Mouse (Mus musculus) intestine, embryonic 14.5 days (tissue): ENCODE results near the gene Ubr4. TPM values are rescaled to one million over a fixed set of nuclear protein-coding genes. Genes with fewer than 3 reads are reported as not detected.
"Not testable (repeated sequence)": the region's sequence is repeated elsewhere in the genome, so short reads cannot be mapped to it uniquely, and the experiment has no call there.

Experiments
- ATAC-seq: fragments of 200-750 bp; cut with Nextera tagmentation; replicated peaks from 2 replicates; pipeline ENCODE4 v1.8.0; 2017; ENCODE audit warnings: low read depth, moderate number of reproducible peaks, moderate TSS enrichment, moderate library complexity; ENCODE audit not compliant: low FRiP score, low TSS enrichment
- DNase-seq: peaks from one replicate; pipeline ENCODE4 v3.0.0-alpha.2; 2018; ENCODE audit warnings: low spot score
- H3K27ac ChIP-seq: fragments of 300-500 bp; sonication (generic); 2 replicates; pipeline ENCODE4 v1.5.1; 2014; ENCODE audit warnings: low read depth, mild to moderate bottlenecking, control low read depth
- H3K27me3 ChIP-seq: fragments of 300-500 bp; sonication (generic); replicated peaks from 2 replicates; pipeline ENCODE4 v1.6.1; 2014; ENCODE audit warnings: low read length, control low read depth; ENCODE audit not compliant: control insufficient read depth, insufficient read depth
- H3K36me3 ChIP-seq: fragments of 300-500 bp; sonication (generic); 2 replicates; pipeline ENCODE4 v1.6.1; 2014; ENCODE audit warnings: low read length, control low read depth; ENCODE audit not compliant: control insufficient read depth, insufficient read depth
- H3K4me1 ChIP-seq: fragments of 300-500 bp; sonication (generic); replicated peaks from 2 replicates; pipeline ENCODE4 v1.6.1; 2014; ENCODE audit warnings: low read length, control low read depth, mixed read lengths; ENCODE audit not compliant: control insufficient read depth, insufficient read depth
- H3K4me2 ChIP-seq: fragments of 300-500 bp; sonication (generic); 2 replicates; pipeline ENCODE4 v1.6.1; 2014; ENCODE audit warnings: low read length
- H3K4me3 ChIP-seq: fragments of 300-500 bp; sonication (generic); 2 replicates; pipeline ENCODE4 v1.5.1; 2014; ENCODE audit warnings: low read depth, low read length, control low read depth, mixed read lengths
- H3K9ac ChIP-seq: fragments of 300-500 bp; sonication (generic); 2 replicates; pipeline ENCODE4 v1.6.1; 2014; ENCODE audit warnings: mild to moderate bottlenecking, low read length
- H3K9me3 ChIP-seq: fragments of 300-500 bp; sonication (generic); 2 replicates; pipeline ENCODE4 v1.6.1; 2016; ENCODE audit warnings: low read length, control low read depth; ENCODE audit not compliant: control insufficient read depth
- WGBS: fragments of 180-500 bp; shearing (Covaris S2); extraction: QIAGEN DNeasy Blood & Tissue Kit; methylation state at CpG from one replicate; pipeline ENCODE4 v1.1.7; 2014; 5-methylcytosine and 5-hydroxymethylcytosine counted together
- polyA plus RNA-seq: library from polyadenylated mRNA; unstranded; fragments of >200 nt; fragmentation: Nextera tagmentation; extraction: Ambion mirVana; gene quantifications from 2 replicates; pipeline ENCODE4 v1.2.1, GENCODE M21; 2014

Gene Ubr4
- polyA plus RNA-seq, 1 experiment from 2014 or later = 76.6 TPM

GRCm38 (mm10) chr4:139505716-139506115 is 153.3 kb downstream of the Ubr4 start:
- Histone ChIP-seq H3K4me1 (no peaks in the 10 kb centered on the region), H3K4me2 (no peak overlapping the region), H3K27me3 (no peaks in the 10 kb centered on the region), H3K27ac (no peak overlapping the region), H3K9me3 (0 out of 2 replicates have a peak, but pooled peaks cover 4% of the 10 kb centered on the region), H3K36me3 (no peaks in the 10 kb centered on the region), H3K4me3 (no peak overlapping the region), H3K9ac (no peak overlapping the region)
- DNase-seq (no peak), ATAC-seq (no peak)
- WGBS = 76% methylated on average over 4 of the region's 4 CpGs

- no peak overlapping the region for H3K4me3 ChIP-seq
- no peak overlapping the region for H3K27ac ChIP-seq
- H3K4me1 ChIP-seq = no peaks in the 10 kb centered on the region
- ATAC-seq (no peak), DNase-seq (no peak)
- H3K9ac ChIP-seq = no peak overlapping the region
- no peaks in the 10 kb centered on the region for H3K36me3 ChIP-seq
- WGBS = 90% methylated on average over 11 of the region's 11 CpGs
- no peaks in the 10 kb centered on the region for H3K27me3 ChIP-seq
- H3K4me2 ChIP-seq = no peak overlapping the region
- H3K9me3 ChIP-seq = 0 out of 2 replicates have a peak, but pooled peaks cover 4% of the 10 kb centered on the region
Measured at GRCm38 (mm10) chr4:139506727-139507126, 154.3 kb downstream of the Ubr4 start.

- Histone ChIP-seq H3K9me3 (0 out of 2 replicates have a peak, but pooled peaks cover 4% of the 10 kb centered on the region), H3K27me3 (no peaks in the 10 kb centered on the region), H3K27ac (no peak overlapping the region), H3K4me1 (no peaks in the 10 kb centered on the region), H3K36me3 (no peaks in the 10 kb centered on the region), H3K9ac (no peak overlapping the region), H3K4me2 (no peak overlapping the region), H3K4me3 (no peak overlapping the region)
- ATAC-seq (0 out of 2 replicates have a peak, but pooled peaks have one; percentile 52), DNase-seq (no peak)
- WGBS = 63% methylated on average over 2 of the region's 2 CpGs
Measured at GRCm38 (mm10) chr4:139509069-139509468, 156.7 kb downstream of the Ubr4 start.

GRCm38 (mm10) chr4:139511557-139511956 is 159.1 kb downstream of the Ubr4 start:
- Histone ChIP-seq H3K27ac (no peak overlapping the region), H3K4me1 (no peaks in the 10 kb centered on the region), H3K27me3 (no peaks in the 10 kb centered on the region), H3K4me3 (no peak overlapping the region), H3K4me2 (no peak overlapping the region), H3K36me3 (no peaks in the 10 kb centered on the region), H3K9me3 (no peaks in the 10 kb centered on the region), H3K9ac (no peak overlapping the region)
- no peak for ATAC-seq
- WGBS = 75% methylated on average over 2 of the region's 2 CpGs
- DNase-seq = no peak

GRCm38 (mm10) chr4:139512985-139513384 is 160.6 kb downstream of the Ubr4 start:
- Histone ChIP-seq H3K27me3 (no peaks in the 10 kb centered on the region), H3K4me3 (no peak overlapping the region), H3K9ac (no peak overlapping the region), H3K27ac (no peak overlapping the region), H3K4me1 (no peaks in the 10 kb centered on the region), H3K36me3 (no peaks in the 10 kb centered on the region), H3K9me3 (no peaks in the 10 kb centered on the region; the same call in 1 of the 2 replicates), H3K4me2 (no peak overlapping the region)
- 56% methylated on average over 2 of the region's 2 CpGs for WGBS
- DNase-seq = no peak
- ATAC-seq = no peak

- Histone ChIP-seq H3K36me3 (no peaks in the 10 kb centered on the region), H3K4me2 (no peak overlapping the region)
- WGBS = 59% methylated on average over 6 of the region's 6 CpGs
Measured at GRCm38 (mm10) chr4:139519221-139519620, 166.8 kb downstream of the Ubr4 start.

GRCm38 (mm10) chr4:139521926-139522325 is 169.5 kb downstream of the Ubr4 start:
- DNase-seq (no peak), ATAC-seq (no peak)
- Histone ChIP-seq H3K4me2 (no peak overlapping the region), H3K27me3 (no peaks in the 10 kb centered on the region), H3K9me3 (no peaks in the 10 kb centered on the region; the same call in 1 of the 2 replicates), H3K9ac (no peak overlapping the region), H3K4me3 (no peak overlapping the region), H3K27ac (no peak overlapping the region), H3K4me1 (0 out of 2 replicates have a peak, but pooled peaks cover 5% of the 10 kb centered on the region), H3K36me3 (no peaks in the 10 kb centered on the region)
- 93% methylated on average over 10 of the region's 10 CpGs for WGBS

More at GRCm38 (mm10) chr4:139519221-139519620, 166.8 kb downstream of the Ubr4 start:
- DNase-seq (no peak), ATAC-seq (no peak)
- Histone ChIP-seq H3K4me1 (0 out of 2 replicates have a peak, but pooled peaks cover 5% of the 10 kb centered on the region), H3K4me3 (no peak overlapping the region), H3K27me3 (no peaks in the 10 kb centered on the region), H3K9me3 (no peaks in the 10 kb centered on the region; the same call in 1 of the 2 replicates), H3K27ac (no peak overlapping the region), H3K9ac (no peak overlapping the region)

- ATAC-seq (no peak), DNase-seq (no peak)
- Histone ChIP-seq H3K36me3 (no peaks in the 10 kb centered on the region), H3K27me3 (no peaks in the 10 kb centered on the region), H3K27ac (no peak overlapping the region), H3K4me2 (no peak overlapping the region), H3K4me3 (no peak overlapping the region), H3K9me3 (no peaks in the 10 kb centered on the region), H3K4me1 (no peaks in the 10 kb centered on the region), H3K9ac (no peak overlapping the region)
- 75% methylated on average over 12 of the region's 12 CpGs for WGBS
Measured at GRCm38 (mm10) chr4:139526475-139526874, 174.1 kb downstream of the Ubr4 start.

GRCm38 (mm10) chr4:139530248-139530647 is 177.8 kb downstream of the Ubr4 start, which contains the start of gene Iffo2:
Gene Iffo2, plus strand, starts transcription at chr4:139530548.
- not testable (repeated sequence) for H3K27me3 ChIP-seq, H3K9ac ChIP-seq, H3K4me2 ChIP-seq, H3K27ac ChIP-seq, DNase-seq, H3K36me3 ChIP-seq, ATAC-seq, H3K9me3 ChIP-seq, H3K4me3 ChIP-seq, H3K4me1 ChIP-seq
- WGBS = 80% methylated on average over 5 of the region's 5 CpGs
